Mouse (Mus musculus): ENCODE measurements around the gene Clnk. TPM values are rescaled to one million over a fixed set of nuclear protein-coding genes. Genes with fewer than 3 reads are reported as not detected.
"Not testable (repeated sequence)": the region's sequence is repeated elsewhere in the genome, so short reads cannot be mapped to it uniquely, and the experiment has no call there.

The Clnk gene
- total and polyA plus RNA-seq, 3 experiments: not detected

DNA sequence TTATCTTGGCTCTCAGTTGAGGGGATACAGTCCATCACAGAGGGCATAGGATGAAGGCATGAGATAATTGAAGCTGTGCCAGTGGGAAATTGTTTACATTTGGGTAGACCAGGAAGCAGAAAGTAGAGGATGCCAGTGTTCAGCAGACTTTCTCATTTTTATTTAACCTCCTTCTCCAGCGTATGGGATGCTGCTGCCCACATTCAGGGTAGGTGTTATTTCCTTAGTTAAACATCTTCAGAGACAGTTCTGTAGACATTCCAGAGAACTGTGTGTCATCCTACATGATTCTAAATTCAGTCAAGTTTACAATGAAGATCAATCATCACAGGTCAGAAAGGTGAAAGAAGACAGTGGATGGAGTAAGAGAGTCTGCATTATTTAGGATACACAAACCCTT lies 12.0 kb upstream of the Clnk start:
- H3K9me3 ChIP-seq (replicated peaks; ENCODE audit: insufficient read depth, low read length): no peaks in the 10 kb centered on the region; the same call in 1 of the 2 replicates
- DNase-seq (ENCODE audit: low read depth, low spot score): no peak
- no peak for TF ChIP-seq EP300 (IDR thresholded peaks at IDR 0.05; ENCODE audit: low read depth in 1 of 2, low read length in 2 of 2)
- TF ChIP-seq ETS1 (IDR thresholded peaks at IDR 0.05; ENCODE audit: low read depth, low read length): no peak
- TF ChIP-seq MAFK (IDR thresholded peaks at IDR 0.05; ENCODE audit: borderline replicate concordance, low read depth, low read length): no peak
- no peak for TF ChIP-seq GATA1 (IDR thresholded peaks at IDR 0.05; ENCODE audit: low read depth, low read length)
- TF ChIP-seq TBP (IDR thresholded peaks at IDR 0.05; ENCODE audit: low read depth, low read length): no peak
- no peaks in the 10 kb centered on the region for H3K79me2 ChIP-seq (ENCODE audit: control insufficient read depth, insufficient read depth, low read length, poor library complexity)
- no peaks in the 10 kb centered on the region for H3K36me3 ChIP-seq (ENCODE audit: control insufficient read depth in 1 of 2, insufficient read depth in 2 of 2, low read length in 2 of 2)
- no peaks in the 10 kb centered on the region for H3K27me3 ChIP-seq (ENCODE audit: control insufficient read depth in 1 of 2, insufficient read depth in 2 of 2, low read length in 2 of 2)
- no peak overlapping the region for H3K4me3 ChIP-seq (ENCODE audit: control insufficient read depth in 1 of 2, insufficient read depth in 1 of 2, low read depth in 2 of 2, low read length in 2 of 2)
- H3K27ac ChIP-seq (ENCODE audit: control insufficient read depth, low read depth, low read length): no peak overlapping the region
- H3K9ac ChIP-seq (ENCODE audit: control insufficient read depth, low read depth, low read length, poor library complexity, severe bottlenecking): no peak overlapping the region
- no peaks in the 10 kb centered on the region for H3K4me1 ChIP-seq (ENCODE audit: control insufficient read depth in 1 of 2, insufficient read depth in 2 of 2, low read length in 2 of 2)

DNA sequence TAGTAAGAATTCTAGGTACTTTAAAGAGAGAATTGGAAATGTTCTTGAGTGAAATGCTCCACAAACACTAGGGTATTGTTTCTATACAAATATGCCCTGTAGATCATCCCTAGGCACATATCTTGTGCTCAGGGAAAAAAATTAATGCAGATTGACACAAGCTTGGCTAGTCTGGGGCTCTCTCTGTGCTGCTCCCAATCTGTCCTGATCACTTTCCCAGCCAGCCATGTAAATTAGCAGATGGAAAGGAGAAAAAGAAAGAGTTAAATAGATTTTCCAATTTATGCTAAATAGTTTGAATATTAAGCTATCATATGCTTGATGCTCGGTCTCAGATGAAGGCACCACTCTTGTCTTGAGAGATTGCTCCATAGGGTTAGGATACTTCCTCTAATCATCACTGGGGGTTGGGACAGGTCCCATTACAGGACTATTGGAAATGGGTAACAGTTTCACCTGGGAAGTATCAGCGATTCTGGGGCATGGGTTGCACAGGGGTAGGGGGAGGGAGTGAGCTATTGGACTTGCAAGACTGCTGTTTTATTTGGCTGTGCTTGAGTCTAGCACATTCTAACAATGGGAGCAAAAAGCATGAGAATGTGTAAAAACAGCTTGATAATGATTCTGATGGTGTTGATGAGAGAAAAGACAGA lies 10.1 kb upstream of the Clnk start:
- H3K4me1 ChIP-seq (ENCODE audit: control insufficient read depth in 1 of 2, insufficient read depth in 2 of 2, low read length in 2 of 2): no peaks in the 10 kb centered on the region
- no peaks in the 10 kb centered on the region; the same call in 1 of the 2 replicates for H3K9me3 ChIP-seq (replicated peaks; ENCODE audit: insufficient read depth, low read length)
- H3K79me2 ChIP-seq (ENCODE audit: control insufficient read depth, insufficient read depth, low read length, poor library complexity): no peaks in the 10 kb centered on the region
- no peak for TF ChIP-seq ZNF384 (IDR thresholded peaks at IDR 0.05; ENCODE audit: low read depth, low read length)
- no peak for TF ChIP-seq BHLHE40 (IDR thresholded peaks at IDR 0.05; ENCODE audit: borderline replicate concordance, low read depth, low read length)
- no peak for TF ChIP-seq JUND (IDR thresholded peaks at IDR 0.05; ENCODE audit: low read depth, low read length)
- TF ChIP-seq RCOR1 (IDR thresholded peaks at IDR 0.05; ENCODE audit: low read depth, low read length): no peak
- no peak for TF ChIP-seq ZKSCAN1 (IDR thresholded peaks at IDR 0.05; ENCODE audit: low read depth, low read length)
- no peak for TF ChIP-seq MYB (IDR thresholded peaks at IDR 0.05; ENCODE audit: low read depth, low read length)
- TF ChIP-seq GABPA (IDR thresholded peaks at IDR 0.05; ENCODE audit: low read depth, low read length): no peak
- no peak for TF ChIP-seq ZC3H11A (IDR thresholded peaks at IDR 0.05; ENCODE audit: low read depth, low read length)
- TF ChIP-seq POLR2A (IDR thresholded peaks at IDR 0.05; ENCODE audit: control insufficient read depth in 1 of 2, insufficient read depth in 1 of 2, low read depth in 1 of 2, low read length in 2 of 2, poor library complexity in 1 of 2): no peak
- TF ChIP-seq TCF12 (IDR thresholded peaks at IDR 0.05; ENCODE audit: low read depth, low read length): no peak
- no peak for TF ChIP-seq CHD1 (IDR thresholded peaks at IDR 0.05; ENCODE audit: low read depth, low read length)
- no peak for TF ChIP-seq E2F4 (IDR thresholded peaks at IDR 0.05; ENCODE audit: borderline replicate concordance, low read depth, low read length)
- no peak for TF ChIP-seq NELFE (IDR thresholded peaks at IDR 0.05; ENCODE audit: low read depth, low read length)
- TF ChIP-seq GATA1 (IDR thresholded peaks at IDR 0.05; ENCODE audit: low read depth, low read length): no peak
- no peak for TF ChIP-seq POLR2AphosphoS5 (IDR thresholded peaks at IDR 0.05; ENCODE audit: borderline replicate concordance, low read depth, low read length)
- no peak for TF ChIP-seq MAFK (IDR thresholded peaks at IDR 0.05; ENCODE audit: borderline replicate concordance, low read depth, low read length)
- no peak for TF ChIP-seq MAZ (IDR thresholded peaks at IDR 0.05; ENCODE audit: low read depth, low read length)
- no peak for DNase-seq (ENCODE audit: low read depth, low spot score)
- H3K27ac ChIP-seq (ENCODE audit: control insufficient read depth, low read depth, low read length): no peak overlapping the region
- no peaks in the 10 kb centered on the region for H3K36me3 ChIP-seq (ENCODE audit: control insufficient read depth in 1 of 2, insufficient read depth in 2 of 2, low read length in 2 of 2)
- H3K9ac ChIP-seq (ENCODE audit: control insufficient read depth, low read depth, low read length, poor library complexity, severe bottlenecking): no peak overlapping the region
- H3K4me3 ChIP-seq (ENCODE audit: control insufficient read depth in 1 of 2, insufficient read depth in 1 of 2, low read depth in 2 of 2, low read length in 2 of 2): no peak overlapping the region
- no peaks in the 10 kb centered on the region for H3K27me3 ChIP-seq (ENCODE audit: control insufficient read depth in 1 of 2, insufficient read depth in 2 of 2, low read length in 2 of 2)

DNA sequence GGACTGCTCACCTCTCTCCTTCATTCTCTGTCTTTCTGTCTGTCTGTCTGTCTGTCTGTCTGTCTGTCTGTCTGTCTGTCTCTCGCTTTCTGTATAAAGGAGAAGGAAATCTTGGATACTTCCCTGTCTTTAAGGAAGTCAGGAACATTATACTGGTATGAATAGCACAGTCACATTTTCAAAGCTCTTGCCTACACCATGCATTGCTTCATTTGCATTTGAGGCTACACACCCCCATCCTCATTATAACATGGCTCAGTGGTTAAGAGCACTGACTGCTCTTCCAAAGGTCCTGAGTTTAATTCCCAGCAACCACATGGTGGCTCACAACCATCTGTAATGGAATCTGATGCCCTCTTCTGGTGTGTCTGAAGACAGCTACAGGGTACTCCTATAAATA lies 6.0 kb upstream of the Clnk start:
- H3K27ac ChIP-seq (ENCODE audit: control insufficient read depth, low read depth, low read length); H3K4me1 ChIP-seq (ENCODE audit: control insufficient read depth in 1 of 2, insufficient read depth in 2 of 2, low read length in 2 of 2); DNase-seq (ENCODE audit: low read depth, low spot score); H3K9me3 ChIP-seq (replicated peaks; ENCODE audit: insufficient read depth, low read length); H3K9ac ChIP-seq (ENCODE audit: control insufficient read depth, low read depth, low read length, poor library complexity, severe bottlenecking); H3K36me3 ChIP-seq (ENCODE audit: control insufficient read depth in 1 of 2, insufficient read depth in 2 of 2, low read length in 2 of 2); H3K4me3 ChIP-seq (ENCODE audit: control insufficient read depth in 1 of 2, insufficient read depth in 1 of 2, low read depth in 2 of 2, low read length in 2 of 2); H3K79me2 ChIP-seq (ENCODE audit: control insufficient read depth, insufficient read depth, low read length, poor library complexity); H3K27me3 ChIP-seq (ENCODE audit: control insufficient read depth in 1 of 2, insufficient read depth in 2 of 2, low read length in 2 of 2): not testable (repeated sequence)

All from MEL (cell line).